Mouse (Mus musculus) spleen, postnatal 14 days (tissue): Measurements from ENCODE around the gene Maml3.

Source experiments
- DNase-seq, 2 experiments: peaks; one replicate each; pipeline ENCODE4 v3.0.0; 2021 to 2022; ENCODE audit warnings: low spot score in 2 of 2

Maml3 gene

GRCm38 (mm10) chr3:51830821-51831429 lies 274.0 kb downstream of the Maml3 start:
- no peak for DNase-seq

GRCm38 (mm10) chr3:51825530-51825929 lies 279.3 kb downstream of the Maml3 start:
- no peak for DNase-seq

GRCm38 (mm10) chr3:51824506-51824905 lies 280.4 kb downstream of the Maml3 start:
- no peak for DNase-seq

GRCm38 (mm10) chr3:51821551-51821950 lies 283.3 kb downstream of the Maml3 start:
- DNase-seq = no peak

GRCm38 (mm10) chr3:51819109-51819508 lies 285.8 kb downstream of the Maml3 start:
- DNase-seq = no peak

- DNase-seq = no peak
Observed at GRCm38 (mm10) chr3:51817919-51818318, 287.0 kb downstream of the Maml3 start.

- no peak for DNase-seq
Observed at GRCm38 (mm10) chr3:51817329-51817728, 287.5 kb downstream of the Maml3 start.

- DNase-seq = no peak
Observed at GRCm38 (mm10) chr3:51816517-51817285, 288.2 kb downstream of the Maml3 start.

GRCm38 (mm10) chr3:51814073-51814472 lies 290.8 kb downstream of the Maml3 start:
- DNase-seq = no peak

- no peak for DNase-seq
Observed at GRCm38 (mm10) chr3:51813186-51813585, 291.7 kb downstream of the Maml3 start.

- DNase-seq = no peak
Observed at GRCm38 (mm10) chr3:51810731-51811130, 294.1 kb downstream of the Maml3 start.

- DNase-seq = no peak
Observed at GRCm38 (mm10) chr3:51809822-51810221, 295.1 kb downstream of the Maml3 start.

GRCm38 (mm10) chr3:51807981-51808870 lies 296.6 kb downstream of the Maml3 start:
- DNase-seq = no peak

GRCm38 (mm10) chr3:51805488-51806318 lies 299.2 kb downstream of the Maml3 start:
- no peak for DNase-seq

- no peak for DNase-seq
Observed at GRCm38 (mm10) chr3:51803903-51804302, 301.0 kb downstream of the Maml3 start.

GRCm38 (mm10) chr3:51799650-51800049 lies 305.2 kb downstream of the Maml3 start:
- DNase-seq = no peak

- no peak for DNase-seq
Observed at GRCm38 (mm10) chr3:51796838-51797237, 308.0 kb downstream of the Maml3 start.

GRCm38 (mm10) chr3:51796219-51796828 lies 308.6 kb downstream of the Maml3 start:
- DNase-seq = peak in 1 of 2 experiments; percentile 12

GRCm38 (mm10) chr3:51791542-51791941 lies 313.3 kb downstream of the Maml3 start:
- no peak for DNase-seq

GRCm38 (mm10) chr3:51789389-51789904 lies 315.4 kb downstream of the Maml3 start:
- DNase-seq = no peak
